Mouse (Mus musculus) cortical plate, adult 2 months (tissue): ENCODE results near the gene Olfr175-ps1. TPM values are rescaled to one million over a fixed set of nuclear protein-coding genes. Genes with fewer than 3 reads are reported as not detected.

ENCODE experiments used
- H3K27ac ChIP-seq: fragments of 200-500 bp; 2 replicates; pipeline ENCODE4 v1.5.1; 2012; ENCODE audit warnings: low read length, control low read depth, inconsistent platforms; ENCODE audit not compliant: insufficient read depth
- H3K4me1 ChIP-seq: fragments of 200-500 bp; 2 replicates; pipeline ENCODE4 v1.6.1; 2011; ENCODE audit warnings: low read length; ENCODE audit not compliant: control insufficient read depth, insufficient read depth
- H3K4me3 ChIP-seq: fragments of 200-500 bp; 2 replicates; pipeline ENCODE4 v1.5.1; 2011; ENCODE audit warnings: mild to moderate bottlenecking, low read length, control low read depth; ENCODE audit not compliant: insufficient read depth
- CTCF ChIP-seq: fragments of 200-500 bp; IDR thresholded peaks from 2 replicates; pipeline ENCODE4 v1.5.1; 2011; ENCODE audit warnings: mild to moderate bottlenecking, control low read depth, low read length; ENCODE audit not compliant: insufficient read depth; ENCODE audit errors: extremely low read depth
- POLR2A ChIP-seq: fragments of 200-500 bp; IDR thresholded peaks from 2 replicates; pipeline ENCODE4 v1.6.1; 2011; ENCODE audit warnings: mild to moderate bottlenecking, low read length, control low read depth; ENCODE audit not compliant: insufficient read depth; ENCODE audit errors: extremely low read depth
- polyA plus RNA-seq: library from polyadenylated mRNA; depleted of rRNA; stranded (reverse); fragments of >200 nt; gene quantifications from 2 replicates; pipeline ENCODE4 v1.2.3, GENCODE M21; 2012; rRNA removed

The Olfr175-ps1 gene
- not detected in 2 replicates for polyA plus RNA-seq

- Histone ChIP-seq H3K27ac (no peak within 1 kb of the TSS), H3K4me3 (no peak within 1 kb of the TSS), H3K4me1 (no peaks in the 10 kb centered on the region)
- TF ChIP-seq POLR2A (no peak), CTCF (no peak)
Observed at GRCm38 (mm10) chr16:58826732-58827319, at the start of gene Olfr175-ps1. Gene Olfr175-ps1, minus strand, starts transcription at chr16:58826782.

GRCm38 (mm10) chr16:58874668-58875067 lies 48.1 kb upstream of the Olfr175-ps1 start, which contains the start of gene Olfr177:
Gene Olfr177, minus strand, starts transcription at chr16:58874768.
- TF ChIP-seq POLR2A: no peak
- TF ChIP-seq CTCF: no peak
- no peak within 1 kb of the TSS for H3K4me3 ChIP-seq
- H3K27ac ChIP-seq: no peak within 1 kb of the TSS
- H3K4me1 ChIP-seq: no peaks in the 10 kb centered on the region

GRCm38 (mm10) chr16:58861479-58861878 lies 34.9 kb upstream of the Olfr175-ps1 start:
- Histone ChIP-seq H3K4me1 (no peaks in the 10 kb centered on the region), H3K27ac (no peak overlapping the region), H3K4me3 (no peak overlapping the region)
- TF ChIP-seq CTCF (no peak), POLR2A (no peak)

GRCm38 (mm10) chr16:58860032-58860737 lies 33.6 kb upstream of the Olfr175-ps1 start:
- Histone ChIP-seq H3K27ac (no peak overlapping the region), H3K4me1 (no peaks in the 10 kb centered on the region), H3K4me3 (no peak overlapping the region)
- TF ChIP-seq CTCF (no peak), POLR2A (no peak)

- no peak within 1 kb of the TSS for H3K27ac ChIP-seq
- TF ChIP-seq CTCF: no peak
- no peak for TF ChIP-seq POLR2A
- no peaks in the 10 kb centered on the region for H3K4me1 ChIP-seq
- no peak within 1 kb of the TSS for H3K4me3 ChIP-seq
Observed at GRCm38 (mm10) chr16:58800168-58800567, 26.4 kb downstream of the Olfr175-ps1 start, which contains the start of gene Olfr173. Gene Olfr173, minus strand, starts transcription at chr16:58800268.

Other genes with a start within 250 kb of the Olfr175-ps1 start
- 0.17 TPM in 1 of 2 replicates, not detected in the other for gene Gm813, start 209.8 kb downstream of the Olfr175-ps1 start, polyA plus RNA-seq
- gene E330017A01Rik, start 188.0 kb downstream of the Olfr175-ps1 start, polyA plus RNA-seq: not detected in 2 replicates
- 37.1 and 40.6 TPM in 2 replicates for gene Cpox, start 156.5 kb downstream of the Olfr175-ps1 start, polyA plus RNA-seq
- gene Gpr15, start 107.7 kb downstream of the Olfr175-ps1 start, polyA plus RNA-seq: not detected in 2 replicates
- 136 and 139 TPM in 2 replicates for gene Cldnd1, start 98.9 kb downstream of the Olfr175-ps1 start, polyA plus RNA-seq
- not detected in 2 replicates for gene Olfr172, start 63.6 kb downstream of the Olfr175-ps1 start, polyA plus RNA-seq
- gene Olfr173, start 26.5 kb downstream of the Olfr175-ps1 start, polyA plus RNA-seq: not detected in 2 replicates
- not detected in 2 replicates for gene Olfr177, start 48.0 kb upstream of the Olfr175-ps1 start, polyA plus RNA-seq
- gene Olfr178, start 65.3 kb upstream of the Olfr175-ps1 start, polyA plus RNA-seq: not detected in 2 replicates
- gene Olfr181, start 102.0 kb upstream of the Olfr175-ps1 start, polyA plus RNA-seq: not detected in 2 replicates
- not detected in 2 replicates for gene Olfr180, start 102.6 kb upstream of the Olfr175-ps1 start, polyA plus RNA-seq
- gene Olfr183, start 168.6 kb upstream of the Olfr175-ps1 start, polyA plus RNA-seq: 0.06 TPM in 1 of 2 replicates, not detected in the other
- not detected in 2 replicates for gene Olfr186, start 203.5 kb upstream of the Olfr175-ps1 start, polyA plus RNA-seq
- gene Olfr187, start 213.0 kb upstream of the Olfr175-ps1 start, polyA plus RNA-seq: not detected in 2 replicates